Mouse (Mus musculus) yolk sac, embryonic 10.5 days (tissue): ENCODE results near the gene Chn2.

Source experiments
- DNase-seq: peaks from one replicate; pipeline ENCODE4 v3.0.0-alpha.2; 2017; ENCODE audit warnings: low spot score

Chn2 gene

DNA sequence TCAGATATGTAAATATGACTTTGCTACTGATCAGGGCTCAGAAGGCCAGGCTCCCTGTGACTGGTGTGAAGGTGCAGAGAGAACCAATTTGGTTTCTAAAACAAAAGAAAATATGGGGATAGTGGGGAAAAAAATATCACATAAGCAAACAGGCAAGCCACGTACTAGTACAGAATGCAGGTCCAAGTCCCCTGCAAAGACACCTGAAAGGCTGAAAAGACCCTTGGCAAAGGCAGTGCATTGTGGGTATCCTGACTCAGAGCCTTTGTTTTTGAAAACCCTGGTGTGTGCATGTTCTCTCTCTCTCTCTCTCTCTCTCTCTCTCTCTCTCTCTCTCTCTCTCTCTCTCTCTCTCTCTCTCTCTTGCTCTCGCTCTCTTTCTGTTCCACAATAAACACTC is 80.1 kb downstream of the Chn2 start:
- no peak for DNase-seq

DNA sequence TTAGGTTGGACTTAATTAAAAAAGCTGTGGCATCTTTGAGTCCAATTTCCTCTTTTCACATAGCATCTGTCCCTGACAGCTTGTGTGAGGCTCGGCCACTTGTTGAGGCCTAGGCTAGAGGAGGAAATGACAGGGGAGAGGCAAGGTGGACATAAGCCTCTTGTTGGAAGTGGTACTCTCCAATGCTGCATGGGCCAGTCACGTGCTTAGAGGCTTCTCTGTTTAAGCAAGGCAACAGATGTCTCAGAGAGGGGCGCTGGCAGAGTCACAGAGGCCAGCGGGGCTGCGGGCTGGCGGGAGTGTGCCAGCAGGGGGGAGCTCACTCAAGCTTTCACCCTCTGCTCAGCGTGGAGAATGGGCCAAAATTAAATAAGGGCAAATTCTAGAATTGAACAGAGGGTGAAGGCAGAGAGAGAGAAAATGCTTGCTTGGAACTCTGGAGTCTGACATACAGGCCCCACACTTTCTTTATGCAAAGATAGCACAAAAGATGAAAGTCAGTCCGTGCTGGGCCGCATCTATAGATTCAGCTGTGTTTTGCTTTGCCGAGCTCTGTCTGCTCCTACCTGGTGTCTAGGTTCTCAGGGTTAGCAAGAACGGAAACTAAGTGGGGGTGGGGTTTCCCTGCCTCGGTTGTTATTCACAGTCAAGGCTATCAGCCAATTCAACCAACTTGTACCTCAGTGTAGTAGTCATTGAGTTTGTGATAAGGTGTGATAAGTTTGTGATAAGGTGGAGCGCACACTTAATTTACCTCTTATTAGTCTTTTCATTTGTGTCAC is 80.7 kb downstream of the Chn2 start:
- DNase-seq: no peak

DNA sequence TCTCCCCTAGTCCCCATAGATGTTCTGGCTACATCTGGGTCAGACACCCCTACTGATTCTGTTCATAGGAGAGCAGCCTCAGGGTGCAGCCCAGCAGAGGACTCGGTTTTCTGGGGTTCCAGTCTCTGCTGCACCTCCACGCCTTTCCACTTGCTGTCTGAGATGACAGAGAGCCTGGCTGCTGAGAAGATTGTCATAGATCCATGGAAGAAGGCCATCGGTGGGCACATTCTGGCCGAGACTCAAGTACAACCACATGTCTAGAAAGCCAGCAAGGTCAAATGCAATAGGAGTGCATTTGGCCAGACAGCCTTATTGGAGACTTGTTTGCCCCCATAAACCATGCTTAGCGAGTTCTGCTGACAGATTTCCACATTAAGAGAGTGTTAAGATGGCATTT is 81.5 kb downstream of the Chn2 start:
- no peak for DNase-seq

DNA sequence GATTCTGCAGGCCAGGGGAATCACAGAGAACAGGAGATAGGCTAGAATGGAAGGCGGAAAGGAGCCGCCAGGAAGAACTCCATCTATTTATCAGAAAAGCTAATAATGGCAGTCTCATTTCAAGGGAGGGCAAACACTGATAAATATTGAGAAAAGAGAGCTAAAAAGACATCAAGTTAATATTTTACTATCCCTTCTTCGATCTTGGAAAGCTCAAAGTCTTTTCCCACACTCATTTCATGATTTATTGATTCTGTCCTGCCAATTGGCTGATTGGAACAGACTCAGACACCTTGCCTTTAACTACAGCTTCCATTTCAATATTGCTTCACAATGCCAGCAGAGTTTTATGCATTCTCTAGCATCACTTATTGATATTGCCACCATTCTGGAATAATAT is 85.2 kb downstream of the Chn2 start:
- no peak for DNase-seq

DNA sequence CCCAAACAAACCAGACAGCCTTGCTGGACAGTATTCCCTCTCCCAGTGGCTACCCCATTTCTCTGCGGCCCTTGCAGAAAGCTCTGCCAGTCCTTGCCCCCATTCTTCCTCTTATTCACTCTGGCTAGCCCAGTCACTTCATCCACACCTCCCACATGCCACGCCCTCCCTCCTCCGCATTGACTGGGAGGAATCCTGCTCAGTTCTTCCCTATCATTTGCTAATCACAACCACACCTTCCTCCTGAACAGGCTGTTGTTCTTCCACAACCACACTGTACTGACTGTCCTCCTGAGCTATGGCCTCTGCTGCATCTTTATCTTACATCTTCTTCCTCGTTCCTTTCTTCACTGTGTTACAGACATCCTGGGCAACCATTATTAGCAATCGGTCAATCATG is 86.2 kb downstream of the Chn2 start:
- no peak for DNase-seq

DNA sequence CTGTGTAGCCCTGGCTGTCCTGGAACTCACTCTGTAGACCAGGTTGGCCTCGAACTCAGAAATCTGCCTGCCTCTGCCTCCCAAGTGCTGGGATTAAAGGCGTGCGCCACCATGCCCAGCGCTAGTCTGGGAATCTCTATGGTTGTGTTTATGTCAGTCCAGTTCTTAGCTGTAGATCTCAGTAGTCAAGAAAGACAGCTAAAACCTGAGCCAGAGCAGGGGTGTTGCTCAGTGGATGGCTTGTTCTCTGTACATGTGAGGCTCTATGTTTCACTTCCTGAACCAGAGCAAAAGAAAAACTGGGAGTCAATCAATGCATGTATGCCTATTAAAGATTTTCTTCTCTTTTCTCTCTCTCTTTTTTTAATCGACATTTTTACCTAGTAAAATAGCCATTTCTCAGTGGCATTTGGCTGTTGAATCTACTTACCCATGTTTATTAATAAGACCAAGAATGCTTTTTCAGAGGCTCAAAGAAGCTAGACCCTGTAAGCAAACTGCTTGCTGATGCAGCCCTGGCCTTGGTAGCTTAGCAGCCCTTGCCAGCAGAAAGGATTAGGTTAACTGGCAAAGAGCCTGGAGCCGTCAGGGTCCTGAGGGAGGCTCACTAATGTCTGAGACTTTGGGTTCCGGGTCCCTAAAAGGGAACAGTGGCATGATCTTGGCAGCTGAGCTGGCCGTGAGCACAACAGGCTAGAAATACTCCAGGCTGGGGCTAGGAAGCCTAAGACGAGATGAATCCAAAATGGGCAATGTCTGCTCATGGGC is 87.1 kb downstream of the Chn2 start:
- DNase-seq: no peak

DNA sequence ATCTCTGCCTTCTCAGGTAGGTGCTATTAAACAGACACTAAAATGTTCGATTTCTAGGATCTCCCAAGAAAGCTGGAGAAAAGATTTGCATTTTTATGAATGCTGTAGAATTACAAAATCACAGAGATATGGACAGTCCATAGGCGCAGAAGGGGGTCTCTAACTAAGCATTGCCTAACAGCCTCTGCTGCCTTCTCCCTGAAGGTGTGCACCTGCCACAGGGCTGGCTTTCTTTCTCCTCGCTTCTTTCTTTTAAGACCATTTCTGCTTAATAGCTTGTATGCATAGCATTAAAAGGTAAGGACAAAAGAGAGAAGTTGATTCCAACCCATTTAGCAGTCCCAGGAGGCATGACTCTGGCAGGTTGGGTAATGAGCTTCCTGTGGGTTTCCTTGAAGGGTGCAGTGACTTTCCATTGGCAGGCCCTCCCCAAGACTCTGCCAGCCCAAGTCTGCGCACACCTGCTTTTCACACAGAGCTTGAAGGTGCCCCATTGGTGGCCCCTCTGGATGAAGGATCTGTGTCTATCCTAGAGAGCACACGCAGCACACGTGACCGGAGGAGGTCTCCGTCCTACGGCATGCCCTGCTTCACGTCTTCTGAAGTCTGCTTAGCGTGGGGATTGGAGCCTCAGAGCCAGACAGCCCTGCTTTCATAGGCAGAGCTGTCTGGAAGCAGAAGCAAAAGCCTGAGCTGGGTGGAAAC is 87.8 kb downstream of the Chn2 start:
- DNase-seq: no peak

DNA sequence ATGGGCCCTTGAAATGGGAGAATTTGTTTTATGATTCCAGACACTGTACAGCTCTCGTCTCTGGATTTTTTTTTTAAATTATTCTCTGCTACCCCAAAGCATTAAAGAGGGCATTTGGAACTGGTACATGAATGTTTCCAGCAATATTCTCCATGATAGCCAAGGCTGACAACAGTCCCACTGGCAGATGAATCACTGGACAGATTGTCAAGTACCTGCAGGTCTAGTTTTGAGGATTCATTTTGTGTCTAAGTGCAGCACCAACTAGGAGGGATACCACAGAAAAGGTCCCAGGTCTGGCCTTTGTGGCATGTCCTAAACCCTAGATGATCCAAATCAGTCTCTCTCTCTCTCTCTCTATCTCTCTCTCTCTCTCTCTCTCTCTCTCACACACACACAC is 89.3 kb downstream of the Chn2 start:
- no peak for DNase-seq

DNA sequence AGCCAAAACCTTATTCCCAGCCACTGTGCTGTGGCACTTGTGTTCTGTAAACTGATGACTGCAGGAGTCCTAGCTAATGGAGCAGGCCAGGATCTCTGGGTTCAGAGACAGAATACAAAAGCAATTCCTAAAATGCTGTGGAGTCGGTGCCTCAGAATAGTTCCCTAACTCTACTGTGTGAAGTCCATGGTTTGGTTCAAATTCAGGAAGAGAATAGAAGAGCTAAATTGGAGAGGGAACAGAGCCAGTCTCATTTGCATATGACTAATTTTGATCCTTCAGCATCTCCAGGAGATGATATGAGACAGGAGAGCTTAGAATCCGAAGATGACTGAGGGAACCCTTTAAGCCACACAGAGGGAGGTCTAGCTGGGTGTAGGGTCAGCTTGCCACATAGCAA is 90.2 kb downstream of the Chn2 start:
- no peak for DNase-seq

DNA sequence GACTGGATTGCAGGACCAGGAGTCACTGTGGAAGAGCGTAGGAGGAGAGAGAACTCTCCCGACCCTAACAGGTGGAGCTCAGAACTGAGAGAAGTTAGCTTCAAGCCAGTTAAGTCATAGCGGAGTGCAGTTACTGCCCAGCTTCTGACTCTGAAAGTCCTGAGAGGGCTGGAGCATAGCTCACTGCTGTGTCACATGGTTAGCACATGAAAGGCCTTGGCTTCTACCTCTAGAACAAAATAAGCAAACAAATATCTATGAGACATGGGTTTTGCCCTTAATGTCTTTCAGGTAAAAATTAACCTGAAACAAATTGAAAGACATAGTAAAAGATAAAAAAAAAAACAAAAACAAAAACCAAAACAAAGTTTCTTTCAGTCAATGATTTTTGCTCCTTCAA is 91.5 kb downstream of the Chn2 start:
- no peak for DNase-seq

DNA sequence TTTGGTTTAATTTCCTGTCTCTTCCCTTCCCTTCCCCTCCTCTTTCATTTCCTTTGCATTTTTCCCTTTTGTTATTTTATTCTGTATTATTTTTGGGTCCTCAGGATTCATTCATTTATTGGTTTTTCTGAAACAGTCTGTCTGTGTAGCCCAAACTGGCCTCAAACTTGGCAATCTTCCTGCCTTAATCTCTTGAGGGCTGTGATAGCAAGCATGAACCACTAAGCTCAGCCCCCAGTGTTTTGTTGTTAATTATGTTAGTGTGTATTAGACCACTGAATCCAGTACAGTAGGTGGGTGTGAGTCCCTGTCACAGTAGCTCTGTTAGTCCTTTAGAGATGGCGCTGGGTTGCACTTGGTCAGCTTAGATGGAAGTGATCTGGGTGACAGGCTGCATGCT is 93.2 kb downstream of the Chn2 start:
- no peak for DNase-seq

DNA sequence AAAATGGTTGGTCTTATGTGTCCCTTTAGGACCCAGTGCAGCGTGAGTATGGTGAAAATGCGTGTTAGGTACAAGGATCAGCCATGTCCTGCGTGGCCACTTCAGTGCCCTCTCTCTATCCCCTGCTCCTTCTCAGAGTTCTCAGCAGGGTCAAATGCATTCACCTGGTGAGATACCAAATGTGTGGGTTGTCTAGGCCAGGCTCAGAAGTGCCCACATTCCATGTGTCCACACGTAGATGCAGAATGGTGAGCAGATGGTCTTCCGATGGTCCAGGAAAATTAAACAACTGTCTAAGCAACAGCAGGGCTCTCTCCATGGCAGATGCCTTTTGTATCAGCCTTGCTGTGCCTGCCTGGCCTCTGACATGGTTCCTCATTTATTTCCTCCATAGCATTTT is 93.9 kb downstream of the Chn2 start:
- DNase-seq: no peak

DNA sequence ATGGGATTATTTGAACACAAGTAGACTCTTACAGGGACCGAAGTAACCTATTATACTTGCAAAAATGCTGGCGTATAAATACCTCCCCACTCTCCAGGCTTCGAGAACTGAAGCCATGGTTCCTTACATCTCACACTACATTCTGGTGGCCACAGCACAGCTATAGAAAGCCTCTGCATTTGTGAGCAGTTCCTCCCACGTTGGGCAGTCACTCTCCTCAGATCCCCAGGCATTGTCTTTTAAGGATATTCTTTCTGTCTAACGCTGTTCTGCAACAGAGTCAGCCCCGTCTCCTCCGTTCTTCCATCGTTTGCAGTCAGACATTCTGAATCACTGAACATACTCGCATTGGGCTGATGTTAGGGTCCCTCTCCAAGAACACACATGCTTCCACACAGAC is 98.8 kb downstream of the Chn2 start:
- DNase-seq: no peak

DNA sequence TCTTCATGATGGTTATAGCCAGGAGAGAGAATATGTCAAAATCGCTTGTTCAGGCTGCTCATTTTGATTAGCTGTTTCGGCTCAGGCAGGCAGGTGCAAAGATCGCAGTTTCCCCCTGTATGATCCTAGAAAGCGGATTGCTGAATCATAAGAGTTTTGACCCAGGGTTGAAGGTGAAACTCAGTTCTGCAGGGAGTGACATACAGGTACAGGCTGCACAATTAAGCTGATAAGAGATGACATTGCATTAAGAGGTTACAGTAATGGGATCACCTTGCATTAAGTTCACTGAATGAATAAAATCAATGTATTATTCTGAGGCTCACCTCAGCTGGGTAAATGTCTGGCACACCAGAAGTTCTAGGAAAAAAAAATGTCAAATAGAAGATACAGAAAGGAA is 101.1 kb downstream of the Chn2 start:
- DNase-seq: no peak

DNA sequence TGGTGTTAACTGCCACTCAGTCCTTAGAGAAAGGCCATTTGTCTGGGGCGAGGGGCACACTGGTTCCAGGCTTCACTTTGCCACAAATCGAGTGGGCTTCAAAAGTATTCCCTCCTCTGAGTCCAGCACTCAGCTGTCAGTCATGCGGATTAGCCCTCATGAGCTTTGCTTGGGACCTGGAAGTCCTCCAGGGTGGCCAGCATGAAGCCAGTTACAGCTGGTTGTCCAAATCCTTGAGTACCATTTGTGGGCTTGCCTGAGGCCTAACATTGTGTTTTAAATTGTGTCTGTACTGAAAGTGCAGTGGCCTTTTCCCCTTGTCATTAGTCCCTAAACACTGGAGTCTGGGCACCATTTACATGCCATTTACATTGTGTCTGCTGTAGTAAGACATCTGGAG is 101.8 kb downstream of the Chn2 start:
- DNase-seq: no peak

DNA sequence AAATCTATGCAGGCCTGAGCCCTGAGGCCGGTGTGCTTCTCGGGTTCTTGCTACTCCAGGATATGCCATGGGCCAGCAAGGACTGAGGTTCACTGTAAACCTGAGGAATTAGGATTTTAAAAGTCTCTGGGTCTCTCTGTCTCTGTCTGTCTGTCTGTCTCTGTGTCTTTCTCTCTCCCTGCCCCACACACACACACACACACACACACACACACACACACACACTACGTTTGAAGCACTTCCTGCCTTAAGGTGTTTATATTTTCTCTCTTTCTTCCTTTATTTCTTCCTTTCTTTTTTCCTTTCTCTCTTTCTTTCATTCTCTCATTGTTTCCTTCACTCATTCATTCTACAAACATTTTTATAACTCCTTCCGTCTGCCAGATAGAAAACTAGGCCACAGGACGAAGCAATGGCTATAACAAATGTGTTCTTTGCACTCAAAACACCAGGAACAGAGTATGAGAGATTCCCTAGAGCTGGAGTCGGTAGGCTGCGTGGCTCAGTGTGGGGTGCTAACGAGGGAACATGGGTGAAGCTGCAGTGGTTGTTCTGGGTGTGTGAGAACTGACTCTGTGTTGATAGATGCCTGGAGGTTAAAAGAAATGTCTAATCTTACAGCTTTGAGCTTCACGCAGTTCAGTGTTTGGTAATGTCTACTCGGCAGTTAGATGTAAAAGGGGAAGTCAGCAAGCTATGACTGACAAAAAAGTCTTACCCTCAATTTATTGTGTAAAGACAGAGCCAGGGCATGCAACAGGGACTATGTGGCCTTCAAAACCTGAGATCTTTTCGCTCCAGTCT is 103.7 kb downstream of the Chn2 start:
- DNase-seq: no peak

DNA sequence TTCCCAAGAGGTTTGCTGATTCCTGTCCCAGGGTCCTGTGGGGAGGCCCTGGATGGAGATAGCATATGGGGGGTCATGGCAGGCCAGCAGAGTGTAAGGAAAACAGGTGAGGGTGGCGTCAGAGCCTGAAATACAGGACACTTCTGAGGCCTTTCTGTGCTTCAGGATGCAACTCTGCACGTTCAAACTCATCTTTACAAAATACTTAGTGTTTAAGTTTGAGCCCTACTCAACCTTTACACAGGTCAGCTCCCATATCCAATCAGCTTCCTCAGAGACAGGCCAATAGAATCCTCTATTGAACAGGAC is 104.3 kb downstream of the Chn2 start:
- DNase-seq: no peak

DNA sequence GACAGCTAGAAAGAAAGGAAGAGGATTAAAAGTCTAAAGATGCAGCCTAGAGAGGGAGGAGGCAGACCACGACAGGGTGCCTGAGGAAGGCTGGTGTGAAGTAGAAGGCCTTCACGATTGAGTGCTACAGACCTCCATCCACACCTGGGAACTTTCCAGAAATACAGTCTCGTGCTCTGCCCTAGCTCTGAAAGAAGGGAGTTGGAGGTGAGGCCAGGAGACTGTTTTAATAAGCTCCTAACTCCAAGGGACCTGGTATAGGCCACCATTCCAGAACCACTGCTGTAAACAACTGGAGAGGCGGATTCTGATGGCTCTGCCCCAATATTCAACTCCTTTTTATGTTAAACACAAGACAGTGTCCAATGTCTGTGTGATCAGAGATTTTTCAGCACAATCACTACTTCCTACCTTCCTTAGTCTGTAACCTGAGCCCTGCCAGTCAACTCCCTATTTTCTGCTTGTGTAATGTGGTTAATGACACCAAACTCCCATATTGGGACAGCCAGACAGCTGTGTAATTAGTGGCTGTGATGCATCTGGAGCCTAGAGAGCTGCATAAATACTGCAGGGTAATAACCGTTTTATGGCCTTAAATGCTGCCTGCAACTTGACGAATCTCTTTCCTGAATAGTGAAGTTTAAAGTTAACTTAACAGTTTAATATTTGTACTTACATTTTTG is 109.6 kb downstream of the Chn2 start:
- no peak for DNase-seq

DNA sequence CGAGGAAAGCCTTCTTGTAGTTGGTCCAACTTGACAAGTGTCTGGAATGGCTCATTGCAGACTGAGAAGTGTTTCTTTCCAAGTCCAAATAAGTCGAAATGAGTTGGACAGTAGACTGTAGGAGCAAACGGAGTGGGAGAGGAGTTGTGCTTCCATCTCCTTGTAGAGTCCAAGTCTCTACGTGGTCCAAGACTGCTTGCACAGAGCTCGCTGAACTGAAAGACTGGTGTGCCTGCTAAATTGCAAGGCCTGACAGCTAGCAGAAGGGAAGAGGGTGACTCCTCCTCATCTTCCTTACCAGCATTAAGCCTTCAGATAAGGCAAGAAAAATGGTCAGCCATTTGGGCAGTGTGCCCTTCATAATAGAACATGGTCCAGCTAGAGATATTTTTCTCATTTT is 111.5 kb downstream of the Chn2 start:
- DNase-seq: no peak

DNA sequence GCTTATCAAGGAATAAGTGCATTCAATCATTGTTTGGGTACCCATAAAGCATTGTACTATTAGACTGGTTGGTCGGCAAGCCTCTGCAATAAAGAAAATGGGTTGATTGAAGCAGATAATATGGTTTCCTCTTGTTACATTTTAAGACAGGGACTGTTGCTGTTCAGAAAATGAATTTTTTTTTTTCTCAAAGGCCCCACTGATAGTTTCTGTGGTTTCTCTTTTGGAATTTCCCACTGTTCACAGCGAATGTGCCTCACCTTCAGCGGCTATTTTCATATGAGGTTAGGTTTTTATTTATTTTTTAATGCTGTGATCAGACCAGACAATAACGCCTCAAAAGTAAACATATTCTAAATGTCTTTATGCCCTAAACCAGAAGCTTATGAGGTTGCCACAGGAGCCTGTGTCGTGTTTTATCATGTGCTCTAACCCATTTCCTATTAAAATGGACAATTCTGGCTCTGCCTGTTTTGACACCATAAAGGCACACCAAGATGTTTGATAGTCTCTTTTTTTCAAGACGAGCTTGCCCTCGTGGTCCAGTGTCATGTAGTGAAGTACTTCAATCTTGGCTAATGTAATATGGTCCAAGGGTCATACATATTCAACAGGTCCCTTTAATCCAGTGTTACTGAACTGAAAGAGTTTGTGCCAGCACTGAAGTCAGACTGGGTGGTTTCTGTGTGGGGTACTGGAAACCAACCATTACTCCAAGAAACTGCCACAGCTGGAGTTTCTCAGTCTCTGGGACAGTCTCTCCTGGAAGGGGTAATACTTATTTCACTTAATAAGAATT is 112.3 kb downstream of the Chn2 start:
- no peak for DNase-seq

DNA sequence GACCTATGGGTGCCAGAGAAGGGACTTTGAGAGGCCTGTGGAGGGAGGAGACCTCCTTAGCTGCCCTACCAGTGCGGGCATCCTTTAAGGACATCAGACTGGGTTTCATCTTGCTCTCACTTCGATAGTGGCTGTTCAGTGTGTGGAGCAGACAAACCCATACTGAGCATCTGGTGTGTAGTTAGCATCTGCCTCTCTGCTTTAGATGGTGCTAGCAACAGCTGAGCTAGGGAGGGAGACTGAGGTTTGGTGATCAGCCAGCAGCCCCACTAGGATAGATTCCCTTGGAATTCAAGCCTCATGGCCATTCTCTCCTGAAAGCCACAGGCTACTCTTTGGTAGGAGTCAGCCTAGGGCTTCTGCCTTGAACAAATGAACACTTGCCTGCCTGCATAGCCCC is 117.7 kb downstream of the Chn2 start:
- DNase-seq: no peak
